Mouse (Mus musculus) bone marrow, adult 2 months (tissue): ENCODE results near the gene Chst12. TPM values are rescaled to one million over a fixed set of nuclear protein-coding genes. Genes with fewer than 3 reads are reported as not detected.
A peak's percentile ranks its signal among the peaks of the same experiment; 100 is the strongest.

Experiments used
- H3K27ac ChIP-seq: fragments of 200-500 bp; 2 replicates; pipeline ENCODE4 v1.5.1; 2012; ENCODE audit warnings: low read depth, mild to moderate bottlenecking, control low read depth, inconsistent platforms, low read length; ENCODE audit not compliant: control insufficient read depth, poor library complexity, insufficient read depth
- H3K4me1 ChIP-seq: fragments of 200-500 bp; 2 replicates; pipeline ENCODE4 v1.6.1; 2011; ENCODE audit warnings: low read length; ENCODE audit not compliant: control insufficient read depth, insufficient read depth
- H3K4me3 ChIP-seq: fragments of 200-500 bp; replicated peaks from 2 replicates; pipeline ENCODE3; 2011; ENCODE audit warnings: mild to moderate bottlenecking, low read depth, low read length, control low read depth; ENCODE audit not compliant: control insufficient read depth
- CTCF ChIP-seq: fragments of 200-500 bp; IDR thresholded peaks from 2 replicates; pipeline ENCODE4 v1.5.1; 2011; ENCODE audit warnings: low read length, control low read depth; ENCODE audit not compliant: control insufficient read depth, insufficient read depth
- POLR2A ChIP-seq: fragments of 200-500 bp; IDR thresholded peaks from 2 replicates; pipeline ENCODE4 v1.6.1; 2011; ENCODE audit warnings: low read depth, mild to moderate bottlenecking, control low read depth, low read length, borderline replicate concordance; ENCODE audit not compliant: control insufficient read depth
- WGBS: fragments of 180-500 bp; shearing (Covaris S2); methylation state at CpG from one replicate; pipeline ENCODE4 v1.1.7; 2018; 5-methylcytosine and 5-hydroxymethylcytosine counted together
- polyA plus RNA-seq: library from polyadenylated mRNA; stranded (reverse); fragments of >200 nt; gene quantifications from 2 replicates; pipeline ENCODE4 v1.2.4, GENCODE M21; 2011; ENCODE audit warnings: low replicate concordance; ENCODE audit not compliant: missing spikeins, insufficient read depth, insufficient read length

The Chst12 gene
- polyA plus RNA-seq, 1 experiment: 25.2 TPM

- TF ChIP-seq CTCF (peak; percentile 96), POLR2A (no peak)
- 12% methylated on average over 8 of the region's 8 CpGs for WGBS
Measured at GRCm38 (mm10) chr5:140540106-140540505, 34.8 kb downstream of the Chst12 start.

DNA sequence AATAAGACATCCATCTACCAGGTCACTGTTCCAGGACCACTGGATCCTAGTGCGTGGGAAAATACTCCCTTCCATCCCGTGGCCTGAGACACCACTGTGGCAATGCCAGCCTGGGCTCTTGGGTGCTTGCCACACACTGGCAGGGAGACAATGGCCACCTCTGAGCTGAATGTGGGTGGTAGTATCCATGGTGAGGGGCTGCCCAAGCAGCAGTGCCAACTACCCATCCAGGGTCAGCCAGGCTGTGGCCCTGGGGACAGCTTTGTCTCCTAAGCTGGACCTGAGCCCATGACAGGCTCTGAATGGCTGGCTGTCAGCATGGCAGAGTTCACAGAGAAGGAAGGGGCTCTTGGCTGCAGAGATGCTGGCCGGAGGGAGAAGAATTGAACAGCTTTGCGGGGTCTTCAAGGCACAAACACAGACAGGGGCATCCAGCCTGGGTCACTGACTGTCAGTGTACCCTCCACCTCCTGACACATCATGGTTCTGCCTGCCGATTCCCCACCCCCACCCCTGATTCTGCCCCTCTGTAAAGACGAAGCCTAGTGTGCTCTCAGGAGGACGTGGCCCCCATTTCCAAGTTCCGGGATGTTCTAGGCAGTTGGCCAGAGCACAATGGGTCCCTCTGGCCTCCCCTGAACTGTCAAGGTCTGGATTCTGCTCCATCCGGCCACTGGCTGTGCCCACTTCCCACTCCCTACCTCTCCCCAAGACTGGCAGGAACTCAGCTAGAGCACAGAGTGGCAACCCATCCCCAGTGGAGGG is 37.6 kb downstream of the Chst12 start:
- no peaks in the 10 kb centered on the region for H3K4me1 ChIP-seq
- H3K4me3 ChIP-seq: no peak overlapping the region
- no peak for TF ChIP-seq CTCF
- no peak for TF ChIP-seq POLR2A
- no peak overlapping the region for H3K27ac ChIP-seq
- WGBS: 69% methylated on average over 9 of the region's 9 CpGs

More at GRCm38 (mm10) chr5:140540106-140540505, 34.8 kb downstream of the Chst12 start:
- no peak overlapping the region for H3K4me3 ChIP-seq
- H3K27ac ChIP-seq: no peak overlapping the region
- H3K4me1 ChIP-seq: no peaks in the 10 kb centered on the region

GRCm38 (mm10) chr5:140545651-140546050 is 40.3 kb downstream of the Chst12 start:
- Histone ChIP-seq H3K4me3 (no peak overlapping the region), H3K27ac (no peak overlapping the region), H3K4me1 (no peaks in the 10 kb centered on the region)
- 75% methylated on average over 6 of the region's 6 CpGs for WGBS
- TF ChIP-seq CTCF (no peak), POLR2A (no peak)

DNA sequence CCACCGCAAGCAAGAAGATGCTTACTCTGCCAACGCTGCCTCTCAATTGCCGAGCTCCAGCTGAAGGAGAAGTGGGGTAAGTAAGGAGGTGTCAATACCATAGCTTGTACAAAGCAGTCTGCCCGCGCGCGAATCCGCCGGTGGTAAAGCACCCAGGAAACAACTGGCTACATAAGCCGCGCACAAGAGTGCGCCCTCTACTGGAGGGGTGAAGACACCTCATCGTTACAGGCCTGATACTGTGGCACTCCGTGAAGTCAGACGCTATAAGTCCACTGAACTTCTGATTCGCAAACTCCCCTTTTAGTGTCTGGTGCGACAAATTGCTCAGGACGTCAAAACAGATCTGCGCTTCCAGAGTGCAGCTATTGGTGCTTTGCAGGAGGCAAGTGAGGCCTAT is 41.0 kb downstream of the Chst12 start:
- 88% methylated on average over 19 of the region's 19 CpGs for WGBS
- TF ChIP-seq CTCF (peak; percentile 28; the same call in 1 of the 2 replicates), POLR2A (no peak)
- H3K27ac ChIP-seq: no peak overlapping the region
- no peaks in the 10 kb centered on the region for H3K4me1 ChIP-seq
- no peak overlapping the region for H3K4me3 ChIP-seq

GRCm38 (mm10) chr5:140549306-140550047 is 44.1 kb downstream of the Chst12 start:
- WGBS: 59% methylated on average over 17 of the region's 17 CpGs
- H3K27ac ChIP-seq: no peak overlapping the region

DNA sequence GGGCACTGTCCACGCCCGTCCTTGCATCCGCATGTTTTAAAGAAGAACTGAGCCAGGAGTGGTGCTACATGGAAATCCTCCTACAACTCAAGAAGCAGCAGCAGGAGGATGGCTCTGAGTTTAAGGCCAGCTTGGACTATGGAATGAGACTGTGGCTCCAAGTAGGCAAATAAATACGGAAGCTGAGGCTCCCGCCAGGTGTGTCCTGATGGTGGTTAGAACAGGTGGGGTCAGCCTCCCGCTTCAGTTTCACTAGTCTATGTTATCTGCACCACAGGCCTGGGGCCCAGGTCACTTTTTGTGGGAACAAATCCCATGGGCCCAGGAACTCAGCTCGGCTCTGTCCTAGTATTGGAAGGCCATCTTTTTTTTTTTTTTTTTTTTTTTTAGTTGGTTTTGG is 48.4 kb downstream of the Chst12 start:
- Histone ChIP-seq H3K27ac (no peak overlapping the region), H3K4me1 (no peaks in the 10 kb centered on the region; the same call in 1 of the 2 replicates), H3K4me3 (no peak overlapping the region)
- 86% methylated on average over 7 of the region's 7 CpGs for WGBS
- TF ChIP-seq POLR2A: no peak
- no peak for TF ChIP-seq CTCF

More at GRCm38 (mm10) chr5:140549306-140550047, 44.1 kb downstream of the Chst12 start:
- Histone ChIP-seq H3K4me1 (no peaks in the 10 kb centered on the region), H3K4me3 (no peak overlapping the region)
- TF ChIP-seq POLR2A: no peak
- no peak for TF ChIP-seq CTCF

GRCm38 (mm10) chr5:140556859-140557258 is 51.5 kb downstream of the Chst12 start:
- no peak for TF ChIP-seq POLR2A
- no peak for TF ChIP-seq CTCF
- Histone ChIP-seq H3K4me1 (no peaks in the 10 kb centered on the region; the same call in 1 of the 2 replicates), H3K4me3 (no peak overlapping the region), H3K27ac (no peak overlapping the region)
- WGBS: 44% methylated on average over 3 of the region's 3 CpGs

DNA sequence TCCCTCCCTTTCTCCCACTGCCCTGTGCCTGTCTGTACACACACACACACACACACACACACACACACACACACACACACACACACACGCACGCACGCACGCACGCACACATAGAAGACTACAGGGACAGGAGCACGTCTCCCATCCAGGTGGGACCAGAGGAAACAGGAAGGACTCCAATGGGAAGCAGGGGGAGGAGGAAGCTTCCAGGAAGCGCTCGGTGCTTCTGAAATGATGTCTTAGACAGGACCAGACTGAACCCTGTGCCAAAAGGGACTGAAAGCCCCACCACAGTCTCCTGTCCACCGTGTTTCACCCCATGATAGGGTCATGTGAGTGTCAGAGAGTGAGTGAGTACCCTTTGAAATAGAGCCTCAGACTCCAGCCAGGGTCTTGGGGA is 57.3 kb downstream of the Chst12 start:
- WGBS: 77% methylated on average over 9 of the region's 9 CpGs
- no peak overlapping the region for H3K4me3 ChIP-seq
- TF ChIP-seq CTCF (no peak), POLR2A (no peak)

More for the DNA sequence above, 57.3 kb downstream of the Chst12 start:
- H3K4me1 ChIP-seq: no peaks in the 10 kb centered on the region; the same call in 1 of the 2 replicates
- H3K27ac ChIP-seq: no peak overlapping the region
